Mouse (Mus musculus): ENCODE data around the gene Mier1.
"Not testable (repeated sequence)": the region's sequence is repeated elsewhere in the genome, so short reads cannot be mapped to it uniquely, and the experiment has no call there.

The Mier1 gene

GRCm38 (mm10) chr4:103166198-103166597 lies 52.0 kb downstream of the Mier1 start:
- DNase-seq (ENCODE audit: low spot score) = not testable (repeated sequence)

GRCm38 (mm10) chr4:103171256-103171655 lies 57.1 kb downstream of the Mier1 start:
- DNase-seq (ENCODE audit: low spot score) = no peak

GRCm38 (mm10) chr4:103173507-103173906 lies 59.3 kb downstream of the Mier1 start:
- DNase-seq (ENCODE audit: low spot score) = no peak

- no peak for DNase-seq (ENCODE audit: low spot score)
Observed at GRCm38 (mm10) chr4:103174001-103174400, 59.8 kb downstream of the Mier1 start.

GRCm38 (mm10) chr4:103177681-103178080 lies 63.5 kb downstream of the Mier1 start:
- no peak for DNase-seq (ENCODE audit: low spot score)

- DNase-seq (ENCODE audit: low spot score) = no peak
Observed at GRCm38 (mm10) chr4:103178635-103179318, 64.6 kb downstream of the Mier1 start.

- no peak for DNase-seq (ENCODE audit: low spot score)
Observed at GRCm38 (mm10) chr4:103179581-103179980, 65.4 kb downstream of the Mier1 start.

GRCm38 (mm10) chr4:103180300-103180888 lies 66.2 kb downstream of the Mier1 start:
- DNase-seq (ENCODE audit: low spot score) = no peak

GRCm38 (mm10) chr4:103188786-103189640 lies 74.8 kb downstream of the Mier1 start:
- no peak for DNase-seq (ENCODE audit: low spot score)

GRCm38 (mm10) chr4:103192421-103192820 lies 78.2 kb downstream of the Mier1 start:
- DNase-seq (ENCODE audit: low spot score) = no peak

GRCm38 (mm10) chr4:103197401-103197800 lies 83.2 kb downstream of the Mier1 start:
- no peak for DNase-seq (ENCODE audit: low spot score)

- DNase-seq (ENCODE audit: low spot score) = no peak
Observed at GRCm38 (mm10) chr4:103199086-103199485, 84.9 kb downstream of the Mier1 start.

GRCm38 (mm10) chr4:103200046-103200445 lies 85.9 kb downstream of the Mier1 start:
- no peak for DNase-seq (ENCODE audit: low spot score)

- no peak for DNase-seq (ENCODE audit: low spot score)
Observed at GRCm38 (mm10) chr4:103203646-103204045, 89.5 kb downstream of the Mier1 start.

- DNase-seq (ENCODE audit: low spot score) = no peak
Observed at GRCm38 (mm10) chr4:103208553-103208952, 94.4 kb downstream of the Mier1 start.

GRCm38 (mm10) chr4:103213859-103214497 lies 99.8 kb downstream of the Mier1 start:
- no peak for DNase-seq (ENCODE audit: low spot score)

GRCm38 (mm10) chr4:103214498-103214924 lies 100.3 kb downstream of the Mier1 start:
- DNase-seq (ENCODE audit: low spot score) = peak; percentile 55

All from spleen, adult 12 weeks (tissue).